Mouse (Mus musculus): Measurements from ENCODE around the gene Sox6. TPM values are rescaled to one million over a fixed set of nuclear protein-coding genes. Genes with fewer than 3 reads are reported as not detected.

The Sox6 gene
- total RNA-seq, 2 experiments from 2014 or later = 111 to 116 TPM

DNA sequence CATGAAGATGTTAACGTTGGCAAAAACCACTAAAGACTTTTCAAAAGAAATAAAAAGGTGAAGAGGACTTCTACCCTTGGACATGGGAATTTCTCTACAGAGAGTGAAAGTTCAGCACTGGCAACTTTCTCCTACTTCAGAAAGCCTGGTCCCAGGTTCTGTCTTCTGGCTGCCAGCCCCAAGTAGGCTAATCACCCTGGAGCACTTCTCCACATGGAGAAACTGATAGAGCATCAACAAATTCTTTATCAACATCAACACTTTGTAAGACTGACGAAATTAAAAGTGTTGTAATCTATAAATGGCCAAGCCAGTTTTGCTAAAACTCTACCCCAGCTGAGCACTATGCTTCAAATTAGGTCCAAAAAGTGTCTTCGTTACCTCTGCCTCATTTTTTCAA lies 193.7 kb downstream of the Sox6 start:
- intact Hi-C loops (cut with DNase I; ENCODE audit: low total_unique reads) = no loop called here
- DNase-seq = no peak

DNA sequence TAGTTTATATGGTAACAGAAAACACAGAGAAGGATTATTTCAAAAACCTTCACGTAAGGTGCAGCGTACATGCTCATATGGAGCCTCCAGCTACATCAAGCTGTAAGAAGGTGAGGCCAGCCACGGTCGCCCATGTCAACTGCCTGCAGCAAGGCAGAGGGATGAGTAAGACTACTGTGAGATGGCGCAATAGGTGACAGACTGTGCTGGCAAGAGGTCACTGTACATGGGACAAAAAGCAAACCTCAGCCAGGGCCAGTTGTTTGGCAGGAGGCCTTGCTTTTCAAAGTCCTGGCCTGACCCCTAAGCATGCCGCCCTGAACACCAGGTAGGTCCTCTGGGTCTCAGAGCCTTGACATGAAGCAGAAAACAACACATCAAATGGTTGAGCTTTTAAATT lies 194.2 kb downstream of the Sox6 start:
- intact Hi-C loops (cut with DNase I; ENCODE audit: low total_unique reads) = no loop called here
- DNase-seq = peak; percentile 28

DNA sequence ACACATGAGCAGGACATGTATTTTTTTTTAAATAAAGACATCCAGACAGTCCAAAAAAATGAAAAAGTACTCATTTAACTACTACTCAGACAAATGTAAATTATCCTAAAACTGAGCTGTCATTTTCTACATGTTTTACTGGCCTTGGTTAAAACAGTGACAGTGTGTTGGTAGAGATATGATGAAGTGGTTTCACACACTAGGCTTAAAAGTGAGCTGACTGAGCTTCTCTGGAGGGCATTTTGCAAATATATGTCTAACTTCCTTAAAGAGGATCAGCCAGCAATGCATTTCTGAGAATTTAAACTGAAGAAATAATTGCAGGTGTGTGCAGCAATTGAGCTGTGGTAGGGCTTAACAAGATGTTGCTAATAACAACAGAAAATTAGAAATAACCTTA lies 196.3 kb downstream of the Sox6 start:
- no peak for DNase-seq
- intact Hi-C loops (cut with DNase I; ENCODE audit: low total_unique reads) = no loop called here

DNA sequence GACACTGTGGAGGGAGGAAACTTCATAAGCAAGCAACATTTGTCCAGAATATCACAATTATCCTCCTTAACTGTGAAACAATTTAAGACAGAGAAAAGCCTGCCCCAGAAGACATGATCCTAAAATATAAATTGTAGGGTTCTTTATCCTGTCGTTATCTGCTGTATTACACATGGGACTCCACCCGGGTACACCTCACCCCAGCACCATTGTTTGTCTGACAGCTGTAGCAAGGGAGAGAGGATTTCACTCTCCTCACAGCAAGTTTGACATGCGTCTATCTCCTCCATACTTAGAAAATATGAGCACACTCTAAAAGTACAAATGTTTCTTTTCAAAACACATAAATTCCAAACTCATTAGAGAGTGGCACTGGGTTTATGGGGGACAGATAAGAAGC lies 198.0 kb downstream of the Sox6 start:
- intact Hi-C loops (cut with DNase I; ENCODE audit: low total_unique reads) = no loop called here
- no peak for DNase-seq

DNA sequence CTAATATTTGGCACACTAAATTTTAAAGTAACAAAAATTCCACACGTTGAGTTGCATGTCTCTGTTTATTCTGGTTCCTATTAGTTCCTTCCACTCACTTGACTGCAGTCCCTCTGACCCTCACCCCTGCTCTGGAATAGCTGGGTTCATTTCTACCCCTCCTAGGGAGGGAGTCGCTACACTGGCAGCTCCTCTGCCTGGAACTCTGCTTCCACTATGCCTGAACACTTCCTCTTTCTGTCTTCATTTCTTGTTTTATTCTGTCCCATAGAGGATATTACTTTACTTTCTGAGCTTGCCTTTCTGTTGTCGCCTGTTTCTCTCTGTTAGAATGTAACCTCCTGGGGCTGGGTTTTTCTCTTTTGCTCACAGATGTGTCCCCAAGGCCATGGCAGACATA lies 203.6 kb downstream of the Sox6 start:
- intact Hi-C loops (cut with DNase I; ENCODE audit: low total_unique reads) = no loop called here
- no peak for DNase-seq

DNA sequence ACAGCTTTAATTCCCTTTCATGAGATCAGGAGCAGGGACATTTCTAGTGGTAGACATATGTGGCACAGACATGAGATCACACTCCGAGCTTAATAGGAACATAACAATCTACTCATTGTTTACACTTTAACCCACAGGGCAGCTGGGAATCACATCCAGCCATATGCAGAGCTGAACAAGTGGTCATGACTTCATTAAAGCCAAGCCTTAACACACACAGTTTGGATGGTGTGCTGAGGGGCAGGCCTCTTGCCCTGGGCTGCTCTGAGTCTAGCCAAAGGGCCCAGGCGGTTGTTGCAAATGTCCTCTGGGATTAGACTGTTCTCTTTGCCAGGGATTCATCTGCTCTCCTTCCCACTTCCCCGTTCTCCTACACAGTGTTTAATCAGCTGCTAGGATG lies 204.9 kb downstream of the Sox6 start:
- intact Hi-C loops (cut with DNase I; ENCODE audit: low total_unique reads) = no loop called here
- no peak for DNase-seq

DNA sequence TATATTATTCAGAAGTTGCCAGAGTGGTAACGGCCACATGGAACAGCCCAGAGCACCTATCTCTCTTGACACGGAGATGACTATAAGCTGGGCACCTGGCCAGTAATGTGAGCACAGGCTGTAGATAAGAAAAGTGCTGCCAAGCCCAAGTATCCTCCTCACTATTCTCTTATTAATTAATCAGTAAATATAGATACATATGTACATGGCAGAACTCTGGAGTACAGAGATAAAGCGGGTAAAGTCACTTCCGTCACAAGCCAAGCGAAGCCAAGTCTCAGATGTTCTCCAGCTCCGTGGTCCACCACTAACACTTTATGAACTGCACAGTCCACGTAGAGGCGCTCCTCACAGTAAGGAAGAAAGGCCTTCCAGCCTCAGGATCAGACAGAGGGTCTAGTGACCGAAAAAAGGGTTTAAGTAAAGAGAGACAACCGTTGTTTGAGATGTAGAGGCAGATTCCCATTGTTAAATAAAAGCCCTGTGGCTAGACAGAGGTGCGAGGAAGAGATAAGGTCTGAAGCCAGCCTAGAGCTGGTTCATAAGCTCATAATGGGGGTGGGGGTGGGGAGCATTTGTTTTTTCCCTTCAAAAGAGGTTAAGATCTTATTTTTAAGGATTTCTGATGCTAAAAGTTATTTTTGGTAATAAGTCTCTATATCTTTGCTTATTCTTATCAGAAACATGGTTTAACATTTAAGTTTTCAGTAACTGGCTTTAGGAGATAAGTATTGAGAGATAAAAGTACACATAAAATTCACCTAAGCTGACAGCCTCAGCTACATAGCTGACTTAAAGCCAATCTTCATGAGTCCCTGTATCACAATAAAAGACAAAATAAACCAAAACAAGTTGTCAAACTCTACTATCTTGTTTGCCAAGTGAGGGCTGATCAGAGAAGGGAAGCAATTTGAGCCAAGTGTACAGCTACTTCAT lies 207.4 kb downstream of the Sox6 start:
- DNase-seq = no peak
- intact Hi-C loops (cut with DNase I; ENCODE audit: low total_unique reads) = no loop called here

DNA sequence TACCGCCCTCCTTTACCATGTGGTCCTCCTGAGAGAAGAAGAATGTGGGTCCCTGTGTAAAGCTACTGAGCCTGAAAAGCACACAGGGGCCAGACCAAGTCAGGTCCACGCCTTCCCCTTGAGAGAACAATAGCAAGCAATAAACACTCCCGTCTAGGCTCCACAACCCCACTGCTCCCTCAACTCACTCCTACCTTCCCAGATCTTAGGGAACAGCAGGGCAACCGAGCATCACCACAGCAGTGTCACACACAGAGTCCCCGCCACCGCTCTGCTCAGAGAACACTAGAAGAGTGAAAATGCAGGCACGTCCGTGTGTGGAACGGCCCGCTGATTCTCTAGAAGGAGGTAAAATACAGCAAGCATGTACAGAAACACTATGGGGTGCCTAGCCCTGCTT lies 208.2 kb downstream of the Sox6 start:
- intact Hi-C loops (cut with DNase I; ENCODE audit: low total_unique reads) = no loop called here

DNA sequence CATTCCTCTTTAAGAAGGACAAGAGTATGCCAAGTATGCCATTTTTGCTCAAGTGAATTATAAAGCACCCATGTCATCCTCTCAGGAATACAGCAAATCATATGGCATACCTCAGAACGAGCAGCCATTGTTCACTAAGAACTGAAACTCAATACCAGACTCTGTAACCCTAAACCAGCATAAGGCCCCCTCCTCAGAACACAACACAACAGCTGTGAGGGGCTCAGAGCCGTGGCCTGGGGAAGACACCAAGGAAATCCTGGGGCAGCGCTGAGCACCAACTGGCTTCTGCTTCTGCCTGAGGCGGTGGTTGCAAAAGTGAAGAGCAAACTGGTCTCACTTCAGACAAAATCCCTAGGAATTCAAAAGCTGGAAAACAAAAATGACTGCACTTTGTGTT lies 208.8 kb downstream of the Sox6 start:
- intact Hi-C loops (cut with DNase I; ENCODE audit: low total_unique reads) = no loop called here
- DNase-seq = no peak

More for the DNA sequence above, 208.2 kb downstream of the Sox6 start:
- no peak for DNase-seq

DNA sequence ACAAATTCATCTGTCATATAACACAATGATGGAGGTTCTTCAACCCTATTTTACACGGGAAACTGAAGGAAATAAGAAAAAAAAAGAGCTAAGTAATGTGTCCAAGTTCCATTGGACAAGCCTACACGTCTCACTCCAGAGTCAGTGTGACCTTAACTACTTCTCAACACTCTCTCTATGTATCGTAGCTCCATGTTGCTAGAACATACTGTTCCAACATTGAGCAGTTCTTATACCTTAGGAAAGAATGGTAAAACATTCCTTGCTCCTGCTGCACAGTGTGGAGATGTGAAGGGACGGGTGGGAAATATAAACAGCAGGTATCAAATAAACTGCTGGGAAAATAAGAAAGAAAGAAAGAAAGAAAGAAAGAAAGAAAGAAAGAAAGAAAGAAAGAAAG lies 209.3 kb downstream of the Sox6 start:
- no peak for DNase-seq
- intact Hi-C loops (cut with DNase I; ENCODE audit: low total_unique reads) = no loop called here

DNA sequence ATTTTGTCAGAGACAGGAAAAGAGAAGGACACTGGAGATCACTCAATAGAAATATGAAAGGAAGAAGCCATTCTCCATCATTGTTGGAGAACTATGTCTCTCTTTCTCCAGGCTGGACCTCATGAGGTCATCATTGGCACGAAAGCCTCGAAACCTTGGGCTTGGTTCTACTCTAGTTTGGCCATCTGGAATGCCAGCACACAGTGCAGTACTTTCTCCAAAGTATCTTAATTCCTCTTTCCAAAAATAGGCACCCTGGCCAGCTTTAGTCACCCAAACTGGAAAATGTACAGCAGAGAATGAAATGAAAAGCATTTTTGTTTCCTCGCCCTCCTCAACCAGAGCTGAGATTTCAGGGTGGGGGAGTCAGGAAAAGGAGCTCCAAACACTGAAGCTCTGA lies 213.3 kb downstream of the Sox6 start:
- intact Hi-C loops (cut with DNase I; ENCODE audit: low total_unique reads) = no loop called here
- DNase-seq = peak; percentile 35

DNA sequence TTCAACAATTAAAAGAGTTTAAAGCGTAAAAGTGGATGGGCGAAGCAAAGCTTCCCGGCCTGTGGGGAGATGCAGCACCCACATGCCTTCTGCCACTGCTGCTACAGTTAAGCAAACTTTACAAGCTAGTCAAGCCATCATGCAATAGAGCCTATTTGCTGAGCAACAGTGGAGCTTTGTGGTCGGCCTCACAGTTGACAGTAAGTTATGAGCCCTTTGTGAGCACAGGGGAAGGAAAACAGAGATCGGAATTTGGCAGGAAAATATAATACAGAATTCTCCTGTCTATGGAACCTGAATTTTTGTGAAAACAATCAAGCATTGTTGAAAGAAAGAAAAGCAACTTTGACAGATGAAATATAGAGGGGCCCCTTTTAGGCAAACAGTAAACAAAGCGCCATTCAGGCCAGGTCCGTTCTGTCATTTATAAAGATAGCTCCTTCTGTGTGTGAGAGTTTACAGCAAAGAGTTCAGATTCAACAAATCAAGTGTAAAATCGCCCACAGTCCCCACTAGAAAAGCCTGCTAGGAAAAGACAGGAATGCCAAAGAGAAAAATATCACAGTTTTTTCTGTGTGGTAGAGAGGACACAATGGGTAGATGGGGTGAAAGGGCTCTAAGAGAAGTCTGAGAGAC lies 213.9 kb downstream of the Sox6 start:
- intact Hi-C loops (cut with DNase I; ENCODE audit: low total_unique reads) = no loop called here
- DNase-seq = no peak

DNA sequence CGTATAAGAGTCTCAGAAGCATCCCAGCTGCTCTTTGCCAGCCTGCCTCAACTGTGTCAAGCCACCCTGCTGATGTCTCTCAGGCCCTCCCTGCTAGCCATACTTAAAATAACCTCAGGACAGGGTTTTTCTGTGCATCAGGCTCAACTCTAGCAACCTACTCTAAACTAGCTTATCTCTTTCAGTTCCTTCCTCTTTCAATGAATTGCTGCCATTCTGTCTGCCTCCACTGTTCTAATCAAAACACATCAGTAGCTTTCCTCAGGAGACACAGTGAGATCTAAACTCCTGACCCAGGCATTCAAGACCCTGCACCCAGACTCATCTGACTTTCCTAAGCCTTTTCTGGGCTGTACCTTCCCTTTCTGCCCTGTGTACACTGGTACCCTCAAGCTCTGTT lies 219.5 kb downstream of the Sox6 start:
- intact Hi-C loops (cut with DNase I; ENCODE audit: low total_unique reads) = no loop called here
- DNase-seq = no peak

DNA sequence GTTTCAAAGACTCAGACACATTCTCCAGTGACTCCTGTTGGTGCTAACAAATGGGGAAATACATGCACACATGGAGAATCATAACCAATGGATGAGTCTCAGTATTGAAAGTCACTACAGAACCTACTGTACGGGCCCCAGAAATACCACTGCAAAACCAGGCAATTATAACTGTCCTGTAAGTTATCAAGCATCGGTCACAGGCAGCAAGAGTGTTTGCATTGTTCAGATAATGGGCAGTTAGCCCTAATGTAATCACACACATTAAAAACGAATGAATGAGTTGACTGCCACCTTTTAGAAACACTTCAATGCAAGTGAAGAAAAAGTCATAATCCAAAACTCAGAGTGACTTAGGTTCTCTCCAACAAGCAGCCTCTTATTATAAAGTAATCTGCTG lies 235.3 kb downstream of the Sox6 start:
- intact Hi-C loops (cut with DNase I; ENCODE audit: low total_unique reads) = no loop called here

DNA sequence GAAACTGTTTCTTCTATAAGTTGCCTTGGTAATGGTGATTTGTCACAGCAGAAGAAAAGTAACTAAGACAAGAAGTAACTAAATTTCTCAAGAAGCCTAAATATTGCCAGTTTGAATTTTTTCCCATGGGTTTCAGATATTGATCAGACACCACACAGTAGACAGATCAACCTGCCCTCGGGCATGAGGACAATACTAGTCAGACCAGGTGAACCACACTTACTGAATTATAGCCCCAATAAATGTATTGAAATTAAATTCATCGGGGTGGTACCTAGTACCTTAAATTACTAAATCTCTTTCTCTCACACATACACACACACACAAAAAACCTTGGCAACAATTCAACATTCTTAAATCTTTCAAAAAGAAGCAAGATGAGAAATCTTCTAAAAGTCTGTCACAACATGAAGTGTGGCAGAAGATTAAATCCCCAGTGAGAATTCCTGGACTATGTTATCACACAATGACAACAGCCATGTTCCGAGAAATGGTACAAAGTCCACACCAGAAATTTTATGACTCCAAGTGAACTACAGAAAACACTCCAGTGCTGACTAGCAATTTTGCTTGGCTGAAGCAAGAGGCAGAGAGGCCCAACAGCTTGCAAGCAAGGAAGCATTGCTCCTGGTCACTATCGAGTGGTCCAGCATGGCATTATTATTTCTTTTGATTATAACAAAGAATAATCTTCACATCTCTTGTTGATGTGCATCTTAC lies 244.3 kb downstream of the Sox6 start:
- intact Hi-C loops (cut with DNase I; ENCODE audit: low total_unique reads) = no loop called here
- DNase-seq = no peak

More for the DNA sequence above, 235.3 kb downstream of the Sox6 start:
- DNase-seq = no peak

DNA sequence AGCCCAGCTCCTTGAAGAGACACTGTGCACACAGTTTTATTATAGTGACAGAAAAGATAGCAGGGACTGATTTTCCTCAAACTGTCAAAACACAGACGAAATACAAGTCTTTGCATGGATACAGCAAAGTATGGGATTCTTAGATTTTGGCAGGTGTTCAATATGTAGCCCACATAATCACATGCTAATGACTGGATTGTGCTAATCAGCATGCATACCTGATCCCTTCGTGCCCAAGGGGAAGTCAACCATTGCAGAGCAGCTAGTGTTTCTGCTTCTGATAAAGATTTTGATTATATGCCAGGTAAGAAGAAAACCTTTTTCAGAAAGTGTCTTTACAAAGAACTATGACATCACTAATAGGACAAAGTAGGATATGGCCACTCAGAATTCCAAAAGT lies 245.8 kb downstream of the Sox6 start:
- DNase-seq = no peak
- intact Hi-C loops (cut with DNase I; ENCODE audit: low total_unique reads) = no loop called here

DNA sequence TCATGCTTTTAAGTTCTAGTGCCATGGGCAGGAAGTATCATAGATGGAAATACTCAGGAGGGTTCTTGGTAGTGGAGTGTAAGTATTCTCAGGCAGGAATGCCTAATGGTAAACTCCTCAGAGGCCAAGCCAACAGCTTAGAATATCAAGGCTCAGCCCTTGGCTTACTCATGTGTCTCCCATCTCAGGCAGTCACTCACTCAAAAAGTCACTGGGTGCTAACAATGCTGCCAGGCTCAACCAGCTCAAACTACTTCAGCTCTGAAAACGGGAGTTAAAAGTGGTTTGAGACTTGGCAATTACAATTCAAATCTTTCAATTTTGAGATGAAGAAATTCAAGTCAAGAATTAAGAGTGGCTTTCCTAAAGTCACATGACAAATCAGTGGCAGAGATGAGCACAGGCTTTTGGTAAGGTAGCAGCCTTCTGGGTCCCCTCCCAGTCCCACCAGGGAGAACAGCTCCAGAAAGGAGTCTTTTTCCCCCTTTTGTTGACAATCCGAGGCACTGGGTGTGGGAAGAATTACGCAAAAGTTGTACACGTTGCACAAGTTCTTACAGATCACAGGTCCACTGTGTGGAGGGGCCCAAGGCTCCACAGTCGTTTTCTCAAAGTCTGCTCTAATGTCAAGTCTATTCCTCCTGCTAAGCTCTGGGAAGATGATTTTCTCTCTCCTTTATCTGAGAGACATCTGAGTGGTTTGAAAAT lies 249.3 kb downstream of the Sox6 start:
- intact Hi-C loops (cut with DNase I; ENCODE audit: low total_unique reads) = no loop called here

DNA sequence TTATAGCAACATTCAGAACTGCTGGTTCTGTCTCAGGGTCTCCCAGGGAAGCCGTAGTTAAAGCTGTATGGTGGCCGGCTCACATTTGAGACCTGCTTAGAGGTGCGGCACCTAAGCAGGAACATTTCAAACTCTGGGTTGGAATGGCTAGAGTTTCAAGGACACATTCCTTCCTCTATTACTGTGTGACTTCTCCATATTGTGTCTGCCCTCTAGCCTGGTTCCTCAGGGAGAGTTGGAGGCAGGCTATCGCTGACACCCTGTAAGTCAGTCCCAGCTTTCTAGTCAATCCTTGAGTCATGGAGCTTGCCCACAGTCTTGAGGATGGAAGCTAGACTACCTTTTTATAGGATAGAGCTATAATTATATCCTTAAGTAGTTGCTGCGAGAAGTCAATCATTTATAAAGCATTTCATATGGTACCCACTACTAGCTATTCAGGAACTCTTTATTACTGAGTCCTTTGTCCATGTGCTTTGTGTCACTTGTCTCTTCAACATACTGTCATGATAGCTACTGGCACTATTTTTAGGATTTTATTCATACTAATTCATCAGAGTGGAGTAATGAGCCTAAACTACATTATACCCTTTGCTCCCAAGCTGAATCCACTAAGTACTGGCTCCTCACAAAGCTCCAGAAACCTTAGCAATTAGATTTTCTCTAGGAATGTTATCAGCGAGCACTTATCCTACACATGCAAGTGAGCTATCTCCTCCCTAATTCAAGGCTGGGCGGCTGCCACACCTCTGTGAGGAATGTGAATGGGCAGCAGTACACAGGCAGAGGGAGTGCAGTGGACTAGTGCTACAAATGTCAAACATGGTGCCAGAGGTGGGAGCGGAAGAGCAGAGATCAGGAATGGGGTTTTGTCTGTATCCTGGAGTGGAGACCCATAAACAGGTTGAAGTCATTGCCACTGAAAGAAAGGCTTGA lies 254.3 kb downstream of the Sox6 start:
- intact Hi-C loops (cut with DNase I; ENCODE audit: low total_unique reads) = no loop called here
- DNase-seq = no peak

More for the DNA sequence above, 249.3 kb downstream of the Sox6 start:
- no peak for DNase-seq

DNA sequence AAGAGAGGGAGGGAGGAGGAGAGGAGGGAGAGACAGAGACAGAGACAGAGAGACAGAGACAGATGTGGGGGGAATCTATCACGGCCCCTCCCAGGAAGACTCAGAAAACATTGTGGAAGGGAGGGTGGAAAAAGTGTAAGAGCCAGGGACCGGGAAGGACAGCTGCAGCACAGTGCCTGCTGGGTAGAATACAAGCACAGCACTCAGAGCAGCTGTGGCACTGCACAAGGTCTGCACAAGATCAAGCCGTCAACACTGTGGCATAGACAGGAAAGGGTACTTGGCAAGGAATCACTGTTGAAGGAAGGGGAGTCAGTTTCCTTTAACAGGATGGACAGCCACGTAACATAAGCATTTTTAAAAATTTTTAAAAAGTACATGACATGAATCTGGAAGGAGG lies 258.4 kb downstream of the Sox6 start:
- DNase-seq = no peak
- intact Hi-C loops (cut with DNase I; ENCODE audit: low total_unique reads) = no loop called here
